Mouse (Mus musculus): ENCODE results near the gene Lamb1.

DNA sequence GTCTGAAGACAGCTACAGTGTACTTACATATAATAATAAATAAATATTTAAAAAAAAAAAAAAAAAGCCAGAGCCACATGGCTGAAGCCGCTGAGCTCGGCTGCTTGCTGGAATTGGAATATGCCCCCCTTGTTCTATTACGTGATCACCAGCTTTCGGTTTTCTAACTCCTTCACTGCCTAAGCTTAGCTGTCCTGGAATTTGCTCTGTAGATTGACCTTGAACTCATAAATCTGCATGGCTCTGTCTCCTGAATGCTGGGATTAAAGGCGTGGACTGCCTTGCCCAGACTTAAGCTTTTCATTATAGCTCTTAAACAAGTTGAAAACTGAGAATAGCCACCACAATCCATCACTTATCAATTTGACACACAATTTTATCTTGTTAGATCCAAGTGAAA lies 47.8 kb upstream of the Lamb1 start:
- TF ChIP-seq CTCF (IDR thresholded peaks at IDR 0.05; ENCODE audit: low read depth, low read length) = no peak
- TF ChIP-seq TAL1 (conservative IDR thresholded peaks at IDR 0.05; ENCODE audit: low read depth, low read length) = no peak
- no peak for TF ChIP-seq GATA1 (IDR thresholded peaks at IDR 0.05; ENCODE audit: borderline replicate concordance, low read length)
- no peak for TF ChIP-seq POLR2AphosphoS5 (IDR thresholded peaks at IDR 0.05; ENCODE audit: insufficient replicate concordance, low read depth, low read length)
- TF ChIP-seq GATA2 (IDR thresholded peaks at IDR 0.05; ENCODE audit: borderline replicate concordance, low read depth, low read length) = no peak
